Mouse (Mus musculus) limb, embryonic 13.5 days (tissue): ENCODE measurements around the gene Dtnb. TPM values are rescaled to one million over a fixed set of nuclear protein-coding genes. Genes with fewer than 3 reads are reported as not detected.
"Not testable (repeated sequence)": the region's sequence is repeated elsewhere in the genome, so short reads cannot be mapped to it uniquely, and the experiment has no call there.

Experiments
- ATAC-seq: fragments of 200-750 bp; cut with Nextera tagmentation; 2 replicates; pipeline ENCODE4 v1.8.0; 2017; ENCODE audit warnings: low read depth, moderate number of reproducible peaks, moderate TSS enrichment; ENCODE audit not compliant: low FRiP score
- H3K27ac ChIP-seq: fragments of 300-500 bp; sonication (generic); 2 replicates; pipeline ENCODE4 v1.5.1; 2015; ENCODE audit warnings: inconsistent platforms, mild to moderate bottlenecking, moderate library complexity
- H3K27me3 ChIP-seq: fragments of 300-500 bp; sonication (generic); 2 replicates; pipeline ENCODE4 v1.6.1; 2015; ENCODE audit warnings: mild to moderate bottlenecking, inconsistent platforms
- H3K36me3 ChIP-seq: fragments of 300-500 bp; sonication (generic); 2 replicates; pipeline ENCODE4 v1.6.1; 2015; ENCODE audit warnings: inconsistent platforms, mild to moderate bottlenecking, moderate library complexity
- H3K4me1 ChIP-seq: fragments of 300-500 bp; sonication (generic); 2 replicates; pipeline ENCODE4 v1.6.1; 2015; ENCODE audit warnings: inconsistent platforms
- H3K4me2 ChIP-seq: fragments of 300-500 bp; sonication (generic); replicated peaks from 2 replicates; pipeline ENCODE4 v1.6.1; 2015; ENCODE audit warnings: inconsistent platforms, mild to moderate bottlenecking, moderate library complexity
- H3K4me3 ChIP-seq: fragments of 300-500 bp; sonication (generic); 2 replicates; pipeline ENCODE4 v1.5.1; 2015; ENCODE audit warnings: moderate library complexity, mild to moderate bottlenecking, inconsistent platforms
- H3K9ac ChIP-seq: fragments of 300-500 bp; sonication (generic); 2 replicates; pipeline ENCODE4 v1.6.1; 2015; ENCODE audit warnings: mild to moderate bottlenecking, inconsistent platforms
- H3K9me3 ChIP-seq: fragments of 300-500 bp; sonication (generic); 2 replicates; pipeline ENCODE4 v1.6.1; 2016; ENCODE audit warnings: inconsistent platforms
- WGBS: fragments of 180-500 bp; shearing (Covaris S2); methylation state at CpG from one replicate; pipeline ENCODE4 v1.1.7; 2015; 5-methylcytosine and 5-hydroxymethylcytosine counted together
- polyA plus RNA-seq: library from polyadenylated mRNA; unstranded; fragments of >200 nt; fragmentation: Nextera tagmentation; extraction: Ambion mirVana; gene quantifications from 2 replicates; pipeline ENCODE4 v1.2.1, GENCODE M21; 2015

Gene Dtnb
- polyA plus RNA-seq, 1 experiment from 2014 or later: 36.9 TPM

DNA sequence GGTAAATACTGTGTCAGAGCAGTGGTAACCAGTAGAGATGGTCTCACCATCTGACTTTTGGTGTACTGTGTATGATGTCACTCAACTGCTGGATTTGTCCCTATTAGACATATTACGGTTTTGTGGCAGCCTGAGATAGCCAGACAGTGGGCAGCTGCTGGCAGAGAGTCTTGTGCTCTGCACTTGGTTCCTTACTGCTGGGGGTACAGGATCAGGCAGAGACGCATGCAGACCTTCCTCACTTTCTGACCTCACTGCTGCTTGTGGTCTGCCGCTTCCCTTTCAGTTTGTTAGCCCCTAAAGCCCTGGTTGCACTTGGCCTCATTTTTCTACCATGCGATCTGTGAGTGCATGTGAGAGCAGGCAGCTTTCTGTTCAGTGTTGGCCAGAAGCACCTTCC is 98.9 kb downstream of the Dtnb start:
- Histone ChIP-seq H3K4me3 (no peak overlapping the region), H3K9me3 (peaks cover 7% of the 10 kb centered on the region; the same call in 1 of the 2 replicates), H3K9ac (no peak overlapping the region), H3K4me1 (peaks cover 7% of the 10 kb centered on the region; the same call in 1 of the 2 replicates), H3K27ac (no peak overlapping the region), H3K4me2 (no peak overlapping the region), H3K27me3 (no peaks in the 10 kb centered on the region), H3K36me3 (peaks cover 7% of the 10 kb centered on the region)
- WGBS: 74% methylated on average over 4 of the region's 4 CpGs
- ATAC-seq: no peak

DNA sequence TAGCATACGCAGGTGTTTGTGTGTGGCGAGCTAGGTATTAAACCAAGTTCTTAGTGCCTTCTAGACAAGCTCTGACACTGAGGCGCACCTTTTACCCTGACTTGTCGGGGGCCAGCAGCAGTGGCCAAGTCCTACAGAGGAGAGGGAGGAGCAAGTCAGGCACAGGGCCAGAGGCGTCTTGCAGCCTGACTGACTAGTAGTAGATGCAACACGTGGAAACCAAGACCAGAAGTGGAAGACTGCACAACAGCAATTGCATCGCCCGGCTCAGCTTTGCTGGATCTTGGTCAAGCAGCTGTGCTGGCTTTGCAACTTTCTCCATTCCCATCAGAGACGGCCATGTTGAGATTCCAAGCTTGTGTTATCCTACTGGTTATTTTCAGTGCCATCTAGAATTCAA is 100.6 kb downstream of the Dtnb start:
- peaks cover 7% of the 10 kb centered on the region; the same call in 1 of the 2 replicates for H3K9me3 ChIP-seq
- H3K4me1 ChIP-seq: peaks cover 7% of the 10 kb centered on the region; the same call in 1 of the 2 replicates
- H3K36me3 ChIP-seq: peaks cover 3% of the 10 kb centered on the region; the same call in 1 of the 2 replicates
- no peak overlapping the region for H3K9ac ChIP-seq
- H3K4me2 ChIP-seq: no peak overlapping the region
- H3K27me3 ChIP-seq: no peaks in the 10 kb centered on the region
- 82% methylated on average over 9 of the region's 9 CpGs for WGBS
- ATAC-seq: no peak
- no peak overlapping the region for H3K4me3 ChIP-seq
- no peak overlapping the region for H3K27ac ChIP-seq

DNA sequence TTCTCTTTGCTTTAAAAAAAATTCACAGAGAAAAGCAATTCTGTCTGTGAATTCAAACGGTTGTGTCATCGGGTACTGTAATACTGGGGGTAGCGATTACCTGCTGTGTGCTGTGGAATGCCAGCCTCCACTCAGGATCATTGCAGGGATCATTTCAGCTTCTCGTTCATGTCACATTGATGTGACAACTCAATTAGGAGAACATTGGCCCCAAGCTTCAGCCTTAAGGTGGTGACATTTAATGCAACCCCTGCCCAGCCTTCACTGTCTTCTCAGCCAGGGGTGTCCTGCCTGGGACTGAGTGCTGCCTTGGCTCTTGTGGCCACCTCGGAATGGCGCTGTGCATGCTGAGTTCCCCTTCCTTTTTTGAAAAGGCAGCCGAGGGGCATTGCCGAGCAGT is 101.7 kb downstream of the Dtnb start:
- no peak for ATAC-seq
- no peak overlapping the region for H3K9ac ChIP-seq
- no peak overlapping the region for H3K4me2 ChIP-seq
- no peak overlapping the region for H3K4me3 ChIP-seq
- no peak overlapping the region for H3K27ac ChIP-seq
- H3K4me1 ChIP-seq: peaks cover 7% of the 10 kb centered on the region; the same call in 1 of the 2 replicates
- peaks cover 3% of the 10 kb centered on the region; the same call in 1 of the 2 replicates for H3K36me3 ChIP-seq
- peaks cover 7% of the 10 kb centered on the region; the same call in 1 of the 2 replicates for H3K9me3 ChIP-seq
- WGBS: 76% methylated on average over 8 of the region's 8 CpGs
- no peaks in the 10 kb centered on the region for H3K27me3 ChIP-seq

DNA sequence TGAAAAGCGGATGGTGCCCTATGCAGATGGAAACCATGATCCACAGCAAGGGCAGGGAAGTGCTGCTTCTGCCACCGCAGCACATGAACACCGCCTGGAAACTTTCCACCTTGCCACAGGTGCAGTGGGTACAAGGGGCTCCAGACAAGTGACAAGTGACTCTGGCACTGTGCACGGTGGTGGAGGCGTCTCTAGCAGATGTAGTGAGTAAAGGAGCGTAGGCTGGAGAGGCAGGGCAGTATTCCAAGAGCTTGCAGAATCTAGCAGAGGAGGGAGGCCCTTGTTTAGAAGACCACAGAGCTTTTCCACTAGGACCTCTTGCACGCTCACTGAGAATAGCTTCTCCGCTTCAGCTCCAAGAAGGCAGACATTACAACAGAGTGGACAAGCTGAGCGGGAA is 102.7 kb downstream of the Dtnb start:
- Histone ChIP-seq H3K27ac (no peak overlapping the region), H3K9me3 (no peaks in the 10 kb centered on the region), H3K27me3 (no peaks in the 10 kb centered on the region), H3K4me2 (no peak overlapping the region), H3K4me3 (no peak overlapping the region), H3K9ac (no peak overlapping the region), H3K36me3 (peaks cover 3% of the 10 kb centered on the region; the same call in 1 of the 2 replicates), H3K4me1 (peaks cover 7% of the 10 kb centered on the region; the same call in 1 of the 2 replicates)
- no peak for ATAC-seq
- WGBS: 91% methylated on average over 9 of the region's 9 CpGs

DNA sequence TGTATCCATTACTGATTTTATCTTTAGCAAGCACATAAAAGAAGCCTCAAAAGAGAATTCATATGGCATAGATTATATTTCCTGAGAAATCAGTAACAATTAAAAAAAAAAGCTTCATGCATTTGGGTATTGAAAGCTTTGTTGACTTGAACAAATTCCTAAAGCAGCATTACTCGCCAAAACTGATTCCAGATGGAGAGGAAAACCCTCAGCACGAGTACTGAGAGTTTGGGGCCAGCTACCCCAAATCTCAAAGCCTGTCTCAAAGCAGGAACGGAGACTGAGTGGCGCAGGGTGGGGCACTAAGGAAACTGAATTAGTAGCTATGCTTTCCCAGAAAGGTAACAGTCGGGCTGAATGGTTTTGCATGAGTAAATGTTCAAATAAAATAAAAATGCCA is 108.5 kb downstream of the Dtnb start:
- Histone ChIP-seq H3K9me3 (no peaks in the 10 kb centered on the region), H3K36me3 (no peaks in the 10 kb centered on the region), H3K27me3 (no peaks in the 10 kb centered on the region), H3K4me1 (peaks cover 9% of the 10 kb centered on the region; the same call in 1 of the 2 replicates), H3K4me2 (no peak overlapping the region), H3K9ac (no peak overlapping the region), H3K27ac (no peak overlapping the region), H3K4me3 (no peak overlapping the region)
- WGBS: 57% methylated on average over 5 of the region's 5 CpGs
- no peak for ATAC-seq

DNA sequence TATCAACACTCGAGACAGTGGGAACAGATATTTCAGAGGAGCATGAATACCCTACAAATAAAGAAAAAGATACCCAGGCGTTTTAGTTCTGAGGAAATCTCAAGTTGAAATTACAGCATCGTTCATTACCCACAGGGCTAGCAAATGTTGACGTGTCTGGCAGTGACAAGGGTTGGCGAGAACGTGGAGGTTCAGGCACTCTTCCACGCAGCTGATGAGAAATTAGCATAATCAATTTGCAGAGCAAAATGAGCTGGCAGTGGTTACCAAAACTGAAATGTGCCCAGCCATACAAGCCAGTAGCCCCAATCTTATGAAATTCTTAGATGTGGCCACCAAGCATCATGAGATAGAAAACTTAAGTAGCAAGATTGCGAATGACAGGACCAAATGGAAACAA is 110.9 kb downstream of the Dtnb start:
- 89% methylated on average over 8 of the region's 8 CpGs for WGBS
- H3K4me2 ChIP-seq: no peak overlapping the region
- H3K36me3 ChIP-seq: no peaks in the 10 kb centered on the region
- H3K9me3 ChIP-seq: no peaks in the 10 kb centered on the region
- no peak overlapping the region for H3K9ac ChIP-seq
- H3K27me3 ChIP-seq: no peaks in the 10 kb centered on the region
- no peak overlapping the region for H3K27ac ChIP-seq
- no peak overlapping the region for H3K4me3 ChIP-seq
- no peak for ATAC-seq
- H3K4me1 ChIP-seq: peaks cover 9% of the 10 kb centered on the region; the same call in 1 of the 2 replicates

DNA sequence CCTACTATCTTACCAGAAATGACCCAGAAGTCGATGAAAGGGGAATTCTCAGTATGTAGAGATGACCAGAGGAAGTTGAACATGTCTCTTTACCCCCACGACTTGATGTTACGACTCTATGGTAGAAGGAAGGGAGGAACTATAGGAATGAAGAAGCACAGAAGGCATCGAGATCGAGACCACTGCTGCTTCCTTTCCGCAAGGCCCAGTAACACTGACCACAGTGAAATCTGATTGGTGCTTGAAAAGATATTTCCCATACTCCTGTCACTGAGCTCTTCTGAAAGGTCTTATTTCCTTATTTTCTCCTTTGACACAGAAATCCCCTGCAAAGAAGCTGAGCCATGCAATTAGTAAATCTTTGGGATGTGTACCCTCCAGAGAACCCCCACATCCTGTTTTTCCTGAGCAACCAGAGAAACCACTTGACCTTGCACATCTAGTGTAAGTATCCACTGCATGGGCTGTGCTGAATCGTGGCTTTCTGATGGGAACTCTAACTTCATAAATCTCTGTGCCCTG is 114.3 kb downstream of the Dtnb start:
- no peak overlapping the region for H3K27ac ChIP-seq
- H3K36me3 ChIP-seq: no peaks in the 10 kb centered on the region
- H3K4me2 ChIP-seq: no peak overlapping the region
- no peak for ATAC-seq
- H3K9me3 ChIP-seq: no peaks in the 10 kb centered on the region
- WGBS: 85% methylated on average over 7 of the region's 7 CpGs
- no peak overlapping the region for H3K9ac ChIP-seq
- H3K4me3 ChIP-seq: no peak overlapping the region
- H3K27me3 ChIP-seq: no peaks in the 10 kb centered on the region
- peaks cover 7% of the 10 kb centered on the region; the same call in 1 of the 2 replicates for H3K4me1 ChIP-seq

DNA sequence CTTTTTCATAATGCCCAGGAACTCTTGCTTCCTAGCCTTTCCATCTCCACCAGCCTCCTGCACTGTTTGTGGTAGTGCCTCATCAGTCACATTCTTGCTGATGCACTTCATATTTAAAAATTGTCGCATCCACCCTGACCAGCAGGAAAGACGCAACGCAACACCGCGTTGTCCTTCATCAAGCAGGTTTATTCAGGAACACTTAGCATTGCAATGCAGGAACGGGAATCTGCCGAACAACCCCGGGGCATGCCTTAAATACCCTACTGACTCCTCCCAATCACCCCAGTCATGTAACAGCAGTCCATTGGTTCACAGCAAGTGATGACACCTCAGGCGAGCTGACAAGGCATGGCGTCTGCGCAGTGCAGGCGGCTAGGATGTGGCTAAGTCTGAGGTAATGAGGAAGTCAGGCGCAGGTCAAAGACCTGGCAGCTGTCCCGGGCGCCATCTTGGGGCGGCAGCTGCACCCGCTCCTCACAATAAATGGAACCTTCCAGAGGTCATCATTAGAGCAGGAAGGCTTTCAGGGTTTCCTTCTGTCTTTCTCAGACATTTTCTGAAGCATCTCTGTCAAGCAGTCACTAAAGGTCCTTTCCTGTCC is 118.8 kb downstream of the Dtnb start:
- not testable (repeated sequence) for H3K36me3 ChIP-seq, H3K4me3 ChIP-seq, H3K27ac ChIP-seq, H3K4me2 ChIP-seq, H3K9me3 ChIP-seq, H3K27me3 ChIP-seq, H3K4me1 ChIP-seq, ATAC-seq, H3K9ac ChIP-seq
- WGBS: 93% methylated on average over 17 of the region's 17 CpGs

DNA sequence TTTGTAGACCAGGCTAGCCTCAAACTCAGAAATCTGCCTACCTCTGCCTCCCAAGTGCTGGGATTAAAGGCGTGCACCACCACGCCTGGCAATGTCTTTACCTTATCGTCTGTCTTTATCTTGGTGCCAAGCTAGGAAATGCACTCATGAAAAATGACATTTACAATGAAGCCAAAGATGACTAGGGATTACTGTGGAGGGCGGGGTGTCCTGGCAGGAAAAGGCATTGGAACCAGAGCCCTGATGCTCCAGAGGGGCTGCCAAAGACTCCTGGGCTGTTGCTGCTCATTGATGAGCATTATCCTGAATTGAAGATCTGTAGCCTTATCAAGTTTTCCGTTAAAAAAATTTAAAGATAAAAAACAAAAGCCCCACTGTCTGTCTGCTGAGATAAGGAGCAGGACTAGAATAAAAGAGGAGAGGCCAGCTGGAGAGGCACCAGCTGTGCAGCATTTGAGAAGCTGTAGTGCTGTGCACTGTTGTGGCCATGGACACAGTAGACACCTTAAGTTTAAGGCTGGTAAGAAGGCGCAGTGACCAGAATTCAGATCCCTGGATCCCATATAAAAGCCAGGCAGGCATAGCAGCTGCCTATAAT is 120.7 kb downstream of the Dtnb start:
- no peak overlapping the region for H3K4me2 ChIP-seq

DNA sequence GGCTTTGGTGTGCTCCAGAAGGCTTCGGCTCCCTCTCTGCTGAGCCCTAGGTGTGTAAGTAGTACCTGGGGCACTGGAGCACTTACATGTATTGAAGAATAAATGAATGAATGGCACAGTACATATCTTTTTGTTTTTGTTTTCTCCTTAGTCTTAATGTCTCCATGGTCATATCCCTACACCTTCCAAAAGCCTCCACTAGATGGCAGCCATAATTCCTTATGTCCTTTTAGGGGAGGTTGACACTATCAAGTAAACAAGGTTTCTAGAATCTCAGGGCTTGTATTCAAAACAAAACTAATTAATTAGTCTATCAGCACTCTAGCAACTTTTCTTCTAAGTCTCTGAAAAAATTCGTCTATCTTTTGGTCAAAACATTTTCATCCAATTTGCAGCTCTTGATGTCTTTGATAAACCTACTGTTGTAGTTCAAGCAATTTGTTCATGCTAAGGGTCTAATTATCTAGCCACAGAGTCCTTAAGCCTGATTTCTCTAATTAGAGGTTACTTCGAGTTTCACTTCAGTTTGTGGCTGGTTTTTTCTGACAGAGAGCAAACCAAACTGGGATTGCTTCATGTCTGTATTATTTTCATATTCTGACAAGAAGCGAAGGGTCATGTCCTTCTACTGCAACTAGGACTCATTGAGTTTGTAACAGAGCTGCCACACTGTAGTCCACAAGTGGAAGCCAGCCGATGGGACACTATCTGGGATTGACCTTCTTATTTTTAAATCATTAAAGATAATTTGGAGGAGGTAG is 123.7 kb downstream of the Dtnb start:
- no peak overlapping the region for H3K4me3 ChIP-seq
- 68% methylated on average over 5 of the region's 5 CpGs for WGBS
- H3K27me3 ChIP-seq: no peaks in the 10 kb centered on the region
- no peak overlapping the region for H3K27ac ChIP-seq
- no peaks in the 10 kb centered on the region for H3K36me3 ChIP-seq
- no peaks in the 10 kb centered on the region for H3K4me1 ChIP-seq
- no peak for ATAC-seq
- no peak overlapping the region for H3K9ac ChIP-seq
- no peak overlapping the region for H3K4me2 ChIP-seq
- H3K9me3 ChIP-seq: no peaks in the 10 kb centered on the region

More for the DNA sequence above, 120.7 kb downstream of the Dtnb start:
- Histone ChIP-seq H3K27ac (no peak overlapping the region), H3K4me1 (no peaks in the 10 kb centered on the region), H3K27me3 (no peaks in the 10 kb centered on the region), H3K4me3 (no peak overlapping the region), H3K9me3 (no peaks in the 10 kb centered on the region), H3K9ac (no peak overlapping the region), H3K36me3 (no peaks in the 10 kb centered on the region)
- no peak for ATAC-seq
- 91% methylated on average over 6 of the region's 6 CpGs for WGBS

DNA sequence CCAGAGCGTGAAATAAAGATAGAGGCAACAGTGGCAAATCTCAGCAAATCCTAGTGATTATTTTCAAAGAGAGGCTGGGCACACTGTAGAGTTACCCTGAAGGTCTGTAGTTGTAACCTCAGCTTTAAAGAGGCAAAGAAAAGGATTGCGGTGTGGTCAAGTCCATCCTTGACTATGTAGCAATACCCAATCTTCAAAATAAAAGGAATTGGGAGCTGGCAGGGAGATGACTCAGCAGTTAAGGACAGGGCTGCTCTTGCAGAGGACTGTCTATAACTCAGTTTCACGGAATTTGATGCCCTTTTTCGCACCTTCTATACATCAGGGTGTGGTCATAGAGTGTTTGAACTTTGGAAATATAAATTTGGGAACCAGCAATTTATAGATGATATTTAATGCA is 128.3 kb downstream of the Dtnb start:
- Histone ChIP-seq H3K4me2 (no peak overlapping the region), H3K4me3 (no peak overlapping the region), H3K27ac (no peak overlapping the region), H3K9ac (no peak overlapping the region), H3K9me3 (no peaks in the 10 kb centered on the region), H3K36me3 (0 out of 2 replicates have a peak, but pooled peaks cover 3% of the 10 kb centered on the region), H3K4me1 (no peaks in the 10 kb centered on the region), H3K27me3 (no peaks in the 10 kb centered on the region)
- WGBS: 86% methylated on average over 4 of the region's 4 CpGs
- ATAC-seq: no peak

DNA sequence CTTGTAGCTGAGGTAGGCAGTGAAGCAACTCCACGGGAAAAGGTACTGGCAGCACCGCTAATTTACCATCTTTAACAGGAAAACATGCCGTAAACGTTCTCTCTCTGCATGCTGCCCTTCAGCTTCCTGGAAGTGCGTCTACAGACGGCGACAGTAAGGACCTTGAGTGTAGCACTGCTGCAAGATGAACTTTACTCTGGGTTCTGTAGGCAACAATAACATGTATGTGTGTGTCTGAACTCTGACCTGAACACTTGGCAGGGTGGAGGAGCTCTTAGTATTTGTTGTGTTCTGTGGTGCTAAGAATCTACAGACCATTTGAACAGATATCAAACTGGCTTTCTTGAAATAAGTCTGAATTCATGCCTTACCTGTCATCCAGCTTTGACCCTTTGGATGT is 130.7 kb downstream of the Dtnb start:
- H3K4me1 ChIP-seq: no peaks in the 10 kb centered on the region
- H3K27me3 ChIP-seq: no peaks in the 10 kb centered on the region
- no peak overlapping the region for H3K4me2 ChIP-seq
- no peak overlapping the region for H3K27ac ChIP-seq
- ATAC-seq: no peak
- 84% methylated on average over 7 of the region's 7 CpGs for WGBS
- H3K4me3 ChIP-seq: no peak overlapping the region
- 0 out of 2 replicates have a peak, but pooled peaks cover 3% of the 10 kb centered on the region for H3K36me3 ChIP-seq
- H3K9me3 ChIP-seq: no peaks in the 10 kb centered on the region
- no peak overlapping the region for H3K9ac ChIP-seq
